Mouse (Mus musculus) intestine, embryonic 16.5 days (tissue): ENCODE results near the gene Trem3. TPM values are rescaled to one million over a fixed set of nuclear protein-coding genes. Genes with fewer than 3 reads are reported as not detected.

ENCODE experiments used
- ATAC-seq: fragments of 200-750 bp; cut with Nextera tagmentation; 2 replicates; pipeline ENCODE4 v1.8.0; 2017; ENCODE audit warnings: moderate TSS enrichment, moderate library complexity
- H3K27ac ChIP-seq: fragments of 300-500 bp; sonication (generic); 2 replicates; pipeline ENCODE4 v1.5.1; 2014; ENCODE audit warnings: mild to moderate bottlenecking, low read length
- H3K27me3 ChIP-seq: fragments of 300-500 bp; sonication (generic); replicated peaks from 2 replicates; pipeline ENCODE4 v1.6.1; 2014; ENCODE audit warnings: low read length, control low read depth, mixed read lengths; ENCODE audit not compliant: control insufficient read depth, insufficient read depth
- H3K36me3 ChIP-seq: fragments of 300-500 bp; sonication (generic); 2 replicates; pipeline ENCODE4 v1.6.1; 2014; ENCODE audit warnings: low read length, control low read depth; ENCODE audit not compliant: control insufficient read depth, insufficient read depth
- H3K4me1 ChIP-seq: fragments of 300-500 bp; sonication (generic); 2 replicates; pipeline ENCODE4 v1.6.1; 2014; ENCODE audit warnings: low read length, control low read depth, mixed read lengths; ENCODE audit not compliant: control insufficient read depth, insufficient read depth
- H3K4me2 ChIP-seq: fragments of 300-500 bp; sonication (generic); 2 replicates; pipeline ENCODE4 v1.6.1; 2014; ENCODE audit warnings: low read depth, low read length, control low read depth
- H3K4me3 ChIP-seq: fragments of 300-500 bp; sonication (generic); 2 replicates; pipeline ENCODE4 v1.5.1; 2014; ENCODE audit warnings: mild to moderate bottlenecking, low read length
- H3K9ac ChIP-seq: fragments of 300-500 bp; sonication (generic); 2 replicates; pipeline ENCODE4 v1.6.1; 2014; ENCODE audit warnings: low read depth, low read length
- H3K9me3 ChIP-seq: fragments of 300-500 bp; sonication (generic); 2 replicates; pipeline ENCODE4 v1.6.1; 2016; ENCODE audit warnings: low read length, control low read depth; ENCODE audit not compliant: control insufficient read depth
- WGBS: fragments of 180-500 bp; shearing (Covaris S2); extraction: QIAGEN DNeasy Blood & Tissue Kit; methylation state at CpG from one replicate; pipeline ENCODE4 v1.1.7; 2014; 5-methylcytosine and 5-hydroxymethylcytosine counted together
- polyA plus RNA-seq: library from polyadenylated mRNA; unstranded; fragments of >200 nt; fragmentation: Nextera tagmentation; extraction: Ambion mirVana; gene quantifications from 2 replicates; pipeline ENCODE4 v1.2.1, GENCODE M21; 2015

The Trem3 gene
- polyA plus RNA-seq, 1 experiment from 2014 or later = 0.57 TPM

GRCm38 (mm10) chr17:48235773-48236370 is 11.7 kb upstream of the Trem3 start:
- Histone ChIP-seq H3K4me2 (no peak overlapping the region), H3K4me3 (no peak overlapping the region), H3K9ac (no peak overlapping the region), H3K36me3 (no peaks in the 10 kb centered on the region), H3K9me3 (no peaks in the 10 kb centered on the region), H3K4me1 (no peaks in the 10 kb centered on the region), H3K27ac (no peak overlapping the region), H3K27me3 (no peaks in the 10 kb centered on the region)
- WGBS = 39% methylated on average over 4 of the region's 4 CpGs
- ATAC-seq = no peak

- no peak overlapping the region for H3K4me3 ChIP-seq
- 91% methylated on average over 8 of the region's 8 CpGs for WGBS
- no peaks in the 10 kb centered on the region for H3K4me1 ChIP-seq
- H3K27ac ChIP-seq = no peak overlapping the region
- H3K9me3 ChIP-seq = no peaks in the 10 kb centered on the region
- H3K27me3 ChIP-seq = no peaks in the 10 kb centered on the region
- no peak for ATAC-seq
- H3K9ac ChIP-seq = no peak overlapping the region
- no peak overlapping the region for H3K4me2 ChIP-seq
- no peaks in the 10 kb centered on the region for H3K36me3 ChIP-seq
These were observed 10.0 kb upstream of the Trem3 start for GRCm38 (mm10) chr17:48237621-48238020.

- H3K36me3 ChIP-seq = no peaks in the 10 kb centered on the region
- H3K4me2 ChIP-seq = no peak overlapping the region
- H3K4me3 ChIP-seq = no peak overlapping the region
- ATAC-seq = no peak
- no peak overlapping the region for H3K27ac ChIP-seq
- H3K9me3 ChIP-seq = no peaks in the 10 kb centered on the region
- H3K27me3 ChIP-seq = no peaks in the 10 kb centered on the region
- no peaks in the 10 kb centered on the region for H3K4me1 ChIP-seq
- no peak overlapping the region for H3K9ac ChIP-seq
These were observed 1.5 kb downstream of the Trem3 start for GRCm38 (mm10) chr17:48249039-48249438.

- no peak overlapping the region for H3K4me3 ChIP-seq
- WGBS = 73% methylated on average over 11 of the region's 11 CpGs
- H3K27me3 ChIP-seq = no peaks in the 10 kb centered on the region
- no peak overlapping the region for H3K9ac ChIP-seq
- no peaks in the 10 kb centered on the region for H3K9me3 ChIP-seq
- H3K4me2 ChIP-seq = no peak overlapping the region
- no peak for ATAC-seq
- H3K4me1 ChIP-seq = no peaks in the 10 kb centered on the region
- H3K36me3 ChIP-seq = no peaks in the 10 kb centered on the region
- H3K27ac ChIP-seq = no peak overlapping the region
These were observed 1.9 kb downstream of the Trem3 start for GRCm38 (mm10) chr17:48249501-48249900.

GRCm38 (mm10) chr17:48250631-48251030 is 3.1 kb downstream of the Trem3 start:
- no peaks in the 10 kb centered on the region for H3K9me3 ChIP-seq
- H3K27me3 ChIP-seq = no peaks in the 10 kb centered on the region
- H3K4me2 ChIP-seq = no peak overlapping the region
- H3K27ac ChIP-seq = no peak overlapping the region
- no peak overlapping the region for H3K9ac ChIP-seq
- no peaks in the 10 kb centered on the region for H3K4me1 ChIP-seq
- WGBS = 87% methylated on average over 7 of the region's 7 CpGs
- no peaks in the 10 kb centered on the region for H3K36me3 ChIP-seq
- ATAC-seq = no peak
- H3K4me3 ChIP-seq = no peak overlapping the region

GRCm38 (mm10) chr17:48256575-48256974 is 9.0 kb downstream of the Trem3 start:
- Histone ChIP-seq H3K4me3 (no peak overlapping the region), H3K4me1 (no peaks in the 10 kb centered on the region), H3K27ac (no peak overlapping the region), H3K9me3 (peaks cover 7% of the 10 kb centered on the region; the same call in 1 of the 2 replicates), H3K9ac (no peak overlapping the region), H3K4me2 (no peak overlapping the region), H3K27me3 (no peaks in the 10 kb centered on the region), H3K36me3 (no peaks in the 10 kb centered on the region)
- peak; percentile 79 for ATAC-seq

GRCm38 (mm10) chr17:48261868-48262267 is 14.3 kb downstream of the Trem3 start:
- Histone ChIP-seq H3K9ac (no peak overlapping the region), H3K36me3 (no peaks in the 10 kb centered on the region), H3K27ac (no peak overlapping the region), H3K4me1 (peaks cover 11% of the 10 kb centered on the region), H3K4me2 (no peak overlapping the region), H3K9me3 (peaks cover 7% of the 10 kb centered on the region; the same call in 1 of the 2 replicates), H3K27me3 (no peaks in the 10 kb centered on the region), H3K4me3 (no peak overlapping the region)
- ATAC-seq = no peak
- WGBS = 69% methylated on average over 2 of the region's 2 CpGs

- Histone ChIP-seq H3K9ac (no peak within 1 kb of the TSS), H3K36me3 (no peaks in the 10 kb centered on the region), H3K4me3 (no peak within 1 kb of the TSS), H3K27ac (peak within 1 kb of the TSS; percentile 51; the same call in 1 of the 2 replicates), H3K4me1 (peaks cover 13% of the 10 kb centered on the region), H3K27me3 (no peaks in the 10 kb centered on the region), H3K9me3 (peaks cover 7% of the 10 kb centered on the region; the same call in 1 of the 2 replicates), H3K4me2 (no peak within 1 kb of the TSS)
- 90% methylated on average over 3 of the region's 3 CpGs for WGBS
- no peak for ATAC-seq
These were observed 16.3 kb downstream of the Trem3 start, which contains the start of gene Treml4 for GRCm38 (mm10) chr17:48263741-48264362. Gene Treml4, plus strand, starts transcription at chr17:48264295.

- 95% methylated on average over 7 of the region's 7 CpGs for WGBS
- no peaks in the 10 kb centered on the region for H3K36me3 ChIP-seq
These were observed 17.1 kb downstream of the Trem3 start for GRCm38 (mm10) chr17:48264662-48265061.

More at GRCm38 (mm10) chr17:48264662-48265061, 17.1 kb downstream of the Trem3 start:
- H3K9me3 ChIP-seq = peaks cover 2% of the 10 kb centered on the region; the same call in 1 of the 2 replicates
- H3K9ac ChIP-seq = no peak overlapping the region
- H3K4me2 ChIP-seq = no peak overlapping the region
- H3K4me3 ChIP-seq = no peak overlapping the region
- no peak overlapping the region for H3K27ac ChIP-seq
- H3K4me1 ChIP-seq = peaks cover 13% of the 10 kb centered on the region
- no peak for ATAC-seq
- no peaks in the 10 kb centered on the region for H3K27me3 ChIP-seq
